Mouse (Mus musculus): ENCODE data around the gene Tnfrsf14. TPM values are rescaled to one million over a fixed set of nuclear protein-coding genes. Genes with fewer than 3 reads are reported as not detected.
A peak's percentile ranks its signal among the peaks of the same experiment; 100 is the strongest.

Gene Tnfrsf14
- total RNA-seq, 2 experiments from 2014 or later = 68.2 to 89.8 TPM

GRCm38 (mm10) chr4:154916662-154917061, 11.7 kb downstream of the Tnfrsf14 start:
- ATAC-seq (replicated peaks; ENCODE audit: poor library complexity) = peak; percentile 36

- ATAC-seq (replicated peaks; ENCODE audit: poor library complexity) = peak; percentile 18; the same call in 1 of the 2 replicates
Observed at GRCm38 (mm10) chr4:154915286-154915685, 13.1 kb downstream of the Tnfrsf14 start.

- no peak for ATAC-seq (replicated peaks; ENCODE audit: poor library complexity)
Observed at GRCm38 (mm10) chr4:154914707-154915106, 13.7 kb downstream of the Tnfrsf14 start.

- ATAC-seq (replicated peaks; ENCODE audit: poor library complexity) = no peak
Observed at GRCm38 (mm10) chr4:154914252-154914651, 14.1 kb downstream of the Tnfrsf14 start.

- no peak for ATAC-seq (replicated peaks; ENCODE audit: poor library complexity)
Observed at GRCm38 (mm10) chr4:154913845-154914244, 14.5 kb downstream of the Tnfrsf14 start.

- ATAC-seq (replicated peaks; ENCODE audit: poor library complexity) = peak; percentile 45
Observed at GRCm38 (mm10) chr4:154911644-154912043, 16.7 kb downstream of the Tnfrsf14 start.

GRCm38 (mm10) chr4:154910606-154911522, 17.5 kb downstream of the Tnfrsf14 start:
- ATAC-seq (replicated peaks; ENCODE audit: poor library complexity) = peak; percentile 77

GRCm38 (mm10) chr4:154908490-154908889, 19.9 kb downstream of the Tnfrsf14 start:
- ATAC-seq (replicated peaks; ENCODE audit: poor library complexity) = no peak

GRCm38 (mm10) chr4:154907833-154908232, 20.5 kb downstream of the Tnfrsf14 start:
- peak; percentile 56 for ATAC-seq (replicated peaks; ENCODE audit: poor library complexity)

- peak; percentile 83 for ATAC-seq (replicated peaks; ENCODE audit: poor library complexity)
Observed at GRCm38 (mm10) chr4:154904185-154905071, 23.9 kb downstream of the Tnfrsf14 start.

GRCm38 (mm10) chr4:154902371-154902770, 26.0 kb downstream of the Tnfrsf14 start:
- no peak for ATAC-seq (replicated peaks; ENCODE audit: poor library complexity)

GRCm38 (mm10) chr4:154898506-154899446, 29.6 kb downstream of the Tnfrsf14 start, which contains the start of gene Fam213b:
Gene Fam213b, minus strand, starts transcription at chr4:154899135.
- peak; percentile 93 for ATAC-seq (replicated peaks; ENCODE audit: poor library complexity)

GRCm38 (mm10) chr4:154897676-154898465, 30.5 kb downstream of the Tnfrsf14 start:
- no peak for ATAC-seq (replicated peaks; ENCODE audit: poor library complexity)

- ATAC-seq (replicated peaks; ENCODE audit: poor library complexity) = no peak
Observed at GRCm38 (mm10) chr4:154895549-154895948, 32.8 kb downstream of the Tnfrsf14 start.

GRCm38 (mm10) chr4:154890887-154891286, 37.5 kb downstream of the Tnfrsf14 start:
- no peak for ATAC-seq (replicated peaks; ENCODE audit: poor library complexity)

- ATAC-seq (replicated peaks; ENCODE audit: poor library complexity) = no peak
Observed at GRCm38 (mm10) chr4:154887593-154888250, 40.6 kb downstream of the Tnfrsf14 start.

GRCm38 (mm10) chr4:154886876-154887592, 41.3 kb downstream of the Tnfrsf14 start:
- no peak for ATAC-seq (replicated peaks; ENCODE audit: poor library complexity)

- no peak for ATAC-seq (replicated peaks; ENCODE audit: poor library complexity)
Observed at GRCm38 (mm10) chr4:154885416-154885815, 42.9 kb downstream of the Tnfrsf14 start.

Data from megakaryocyte progenitor cell, adult 5-6 weeks (primary cell).